In the genomic region with DNA sequence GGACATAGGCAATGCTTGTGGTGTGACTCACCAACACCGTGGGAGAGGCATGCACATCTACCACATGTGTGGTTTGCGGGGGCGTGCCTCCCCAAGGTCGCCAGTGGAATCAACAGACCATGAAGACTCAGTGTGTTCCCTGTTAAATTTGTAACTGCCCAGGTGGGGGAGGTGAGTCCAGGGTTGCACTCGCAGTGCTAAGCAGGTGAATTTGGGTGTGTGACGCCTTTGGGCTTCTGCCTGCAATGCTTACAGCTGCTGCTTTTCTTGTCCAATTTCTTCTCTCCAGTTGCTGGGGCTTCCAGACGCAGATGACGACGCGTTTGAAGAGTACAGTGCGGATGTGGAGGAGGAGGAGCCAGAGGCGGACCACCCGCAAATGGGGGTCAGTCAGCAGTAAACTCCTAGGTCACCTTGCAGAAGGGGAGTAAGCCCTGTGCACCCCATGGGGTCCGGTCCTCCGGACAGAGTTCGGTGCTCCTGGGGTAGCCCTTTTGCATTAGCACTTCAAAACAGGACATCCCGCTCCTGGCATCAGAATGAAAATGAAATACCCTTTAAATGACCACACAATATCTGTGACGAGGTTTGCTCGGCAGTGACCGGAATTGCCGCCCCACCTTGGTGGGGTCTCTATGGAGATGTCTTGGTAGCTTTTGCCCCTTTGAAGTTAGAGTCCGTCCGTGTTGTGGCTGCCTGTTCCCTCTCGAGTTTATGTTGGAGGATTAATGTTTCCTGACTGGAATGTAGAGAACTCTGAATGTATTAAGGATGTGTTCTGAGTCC, we compare ENCODE assay signal across 8 mouse cellular contexts. TPM values are rescaled to one million over a fixed set of nuclear protein-coding genes. Genes with fewer than 3 reads are reported as not detected.
A peak's percentile ranks its signal among the peaks of the same experiment; 100 is the strongest.
DNase-seq lines count a peak whose midpoint lies in the region; ATAC-seq and TF ChIP-seq lines count a peak whose summit lies in the region.

No protein-coding gene starts in this region.

- no peaks in the 10 kb centered on the region for H3K36me3 ChIP-seq in heart, embryonic 12.5 days
- no peaks in the 10 kb centered on the region for H3K36me3 ChIP-seq in kidney, postnatal 0 days (ENCODE audit: insufficient read depth, low read length)
- no peaks in the 10 kb centered on the region for H3K36me3 ChIP-seq in midbrain, embryonic 11.5 days (ENCODE audit: control insufficient read depth, insufficient read depth, low read length)

- TF ChIP-seq CTCF in lung, adult 2 months (IDR thresholded peaks at IDR 0.05; ENCODE audit: insufficient read depth, low read length): no peak
- no peak for TF ChIP-seq CTCF in kidney, postnatal 0 days (IDR thresholded peaks at IDR 0.05; ENCODE audit: low read depth)

- TF ChIP-seq POLR2A in lung, adult 2 months (IDR thresholded peaks at IDR 0.05; ENCODE audit: borderline replicate concordance, extremely low read depth, low read depth, low read length): no peak

- H3K4me1 ChIP-seq in lung, adult 2 months (ENCODE audit: control insufficient read depth, insufficient read depth, low read length): peaks cover 4% of the 10 kb centered on the region
- peaks cover 4% of the 10 kb centered on the region for H3K4me1 ChIP-seq in heart, embryonic 12.5 days (replicated peaks)
- peaks cover 6% of the 10 kb centered on the region; the same call in 1 of the 2 replicates for H3K4me1 ChIP-seq in kidney, postnatal 0 days (replicated peaks; ENCODE audit: insufficient read depth, low read length)
- peaks cover 12% of the 10 kb centered on the region for H3K4me1 ChIP-seq in midbrain, embryonic 11.5 days (ENCODE audit: control insufficient read depth, insufficient read depth, low read length)

- peak overlapping the region; percentile 55 for H3K9ac ChIP-seq in heart, embryonic 12.5 days
- peak overlapping the region; percentile 45; the same call in 1 of the 2 replicates for H3K9ac ChIP-seq in kidney, postnatal 0 days (ENCODE audit: low read depth, low read length)
- peak overlapping the region; percentile 52 for H3K9ac ChIP-seq in midbrain, embryonic 11.5 days (ENCODE audit: low read length)

- H3K4me3 ChIP-seq in lung, adult 2 months (replicated peaks; ENCODE audit: extremely low read depth, low read depth, low read length): peak overlapping the region; percentile 42
- peak overlapping the region; percentile 49 for H3K4me3 ChIP-seq in heart, embryonic 12.5 days
- H3K4me3 ChIP-seq in kidney, postnatal 0 days (replicated peaks; ENCODE audit: low read depth, low read length): peak overlapping the region; percentile 36
- H3K4me3 ChIP-seq in midbrain, embryonic 11.5 days (ENCODE audit: low read depth, low read length): peak overlapping the region; percentile 40

- H3K27me3 ChIP-seq in heart, embryonic 12.5 days (replicated peaks): peaks cover 38% of the 10 kb centered on the region
- H3K27me3 ChIP-seq in kidney, postnatal 0 days (ENCODE audit: insufficient read depth, low read length): no peaks in the 10 kb centered on the region
- H3K27me3 ChIP-seq in midbrain, embryonic 11.5 days (ENCODE audit: control insufficient read depth, insufficient read depth, low read length): no peaks in the 10 kb centered on the region

- ATAC-seq in activated CD4-positive, CD25-positive, alpha-beta regulatory T cell, adult 4 months: peak; percentile 28
- ATAC-seq in heart, embryonic 12.5 days (ENCODE audit: insufficient number of reproducible peaks, low FRiP score): peak; percentile 18; the same call in 1 of the 2 replicates
- ATAC-seq in kidney, postnatal 0 days (replicated peaks; ENCODE audit: low FRiP score, low read depth): peak; percentile 69
- ATAC-seq in midbrain, embryonic 11.5 days (ENCODE audit: low FRiP score): peak; percentile 63

- H3K4me2 ChIP-seq in heart, embryonic 12.5 days: peak overlapping the region; percentile 93
- peak overlapping the region; percentile 91 for H3K4me2 ChIP-seq in kidney, postnatal 0 days (ENCODE audit: low read length)
- peak overlapping the region; percentile 86 for H3K4me2 ChIP-seq in midbrain, embryonic 11.5 days

- no peak overlapping the region for H3K27ac ChIP-seq in heart, embryonic 12.5 days (ENCODE audit: poor library complexity, severe bottlenecking)
- H3K27ac ChIP-seq in kidney, postnatal 0 days: peak overlapping the region; percentile 77
- no peak overlapping the region for H3K27ac ChIP-seq in midbrain, embryonic 11.5 days (ENCODE audit: low read depth, low read length)

- 0 out of 2 replicates have a peak, but pooled peaks cover 4% of the 10 kb centered on the region for H3K9me3 ChIP-seq in heart, embryonic 12.5 days (replicated peaks)
- H3K9me3 ChIP-seq in kidney, postnatal 0 days (replicated peaks; ENCODE audit: low read length): no peaks in the 10 kb centered on the region
- no peaks in the 10 kb centered on the region for H3K9me3 ChIP-seq in midbrain, embryonic 11.5 days (ENCODE audit: control insufficient read depth, low read length)

- peak; percentile 47 for DNase-seq in lung, adult 2 months
- no peak for DNase-seq in lung, postnatal 4 days
- no peak for DNase-seq in kidney, postnatal 0 days (ENCODE audit: low spot score)
- DNase-seq in midbrain, embryonic 11.5 days (ENCODE audit: low spot score, missing footprints): peak; percentile 87
- DNase-seq in thymus, postnatal 25 days: peak; percentile 45
- no peak for DNase-seq in left cerebral cortex, adult 11 months (ENCODE audit: low spot score)

- 5% methylated on average over 24 of the region's 24 CpGs for WGBS in lung, adult 2 months
- 6% methylated on average over 24 of the region's 24 CpGs for WGBS in heart, embryonic 12.5 days
- WGBS in kidney, postnatal 0 days: 4% methylated on average over 24 of the region's 24 CpGs
- WGBS in midbrain, embryonic 11.5 days: 8% methylated on average over 24 of the region's 24 CpGs

RNA-seq across cellular contexts. Expression of a gene that starts 17.5 kb away (rescaled TPM):
- polyA plus RNA-seq in lung, adult 2 months (2012; rRNA removed): 9.3 and 9.5 TPM in 2 replicates
- polyA plus RNA-seq in activated CD4-positive, CD25-positive, alpha-beta regulatory T cell, adult 4 months (2017; shearing (Covaris generic)): 10 to 100 TPM; 10.8 to 16.6 TPM
- polyA plus RNA-seq in heart, embryonic 12.5 days (2016; fragmentation: Nextera tagmentation; extraction: Ambion mirVana): 5.3 and 6.2 TPM in 2 replicates
- 8.2 and 8.5 TPM in 2 replicates for polyA plus RNA-seq in kidney, postnatal 0 days (2015; fragmentation: Nextera tagmentation; extraction: Ambion mirVana)
- polyA plus RNA-seq in midbrain, embryonic 11.5 days (2014; fragmentation: Nextera tagmentation; extraction: Ambion mirVana): 40.0 and 40.3 TPM in 2 replicates

Comparison
In these comparisons a context has a peak if more than half of its experiments do, and no peak if none do; other contexts are left out.
1. DNase-seq: peak in lung, adult 2 months (single experiment), midbrain, embryonic 11.5 days (single experiment) and thymus, postnatal 25 days (single experiment); none in lung, postnatal 4 days (0 of 2), kidney, postnatal 0 days (single experiment) and left cerebral cortex, adult 11 months (single experiment).
2. ATAC-seq: peak in every context shown above with its lines; median percentile 69 in kidney, postnatal 0 days; 63 in midbrain, embryonic 11.5 days; 28 in activated CD4-positive, CD25-positive, alpha-beta regulatory T cell, adult 4 months; 18 in heart, embryonic 12.5 days.
3. Peak in every context shown above with its lines, with median percentiles within 50 percentile points of each other: H3K4me3 ChIP-seq, H3K4me2 ChIP-seq and H3K9ac ChIP-seq.